ENCODE assay signal across 30 mouse cellular contexts in the genomic region with DNA sequence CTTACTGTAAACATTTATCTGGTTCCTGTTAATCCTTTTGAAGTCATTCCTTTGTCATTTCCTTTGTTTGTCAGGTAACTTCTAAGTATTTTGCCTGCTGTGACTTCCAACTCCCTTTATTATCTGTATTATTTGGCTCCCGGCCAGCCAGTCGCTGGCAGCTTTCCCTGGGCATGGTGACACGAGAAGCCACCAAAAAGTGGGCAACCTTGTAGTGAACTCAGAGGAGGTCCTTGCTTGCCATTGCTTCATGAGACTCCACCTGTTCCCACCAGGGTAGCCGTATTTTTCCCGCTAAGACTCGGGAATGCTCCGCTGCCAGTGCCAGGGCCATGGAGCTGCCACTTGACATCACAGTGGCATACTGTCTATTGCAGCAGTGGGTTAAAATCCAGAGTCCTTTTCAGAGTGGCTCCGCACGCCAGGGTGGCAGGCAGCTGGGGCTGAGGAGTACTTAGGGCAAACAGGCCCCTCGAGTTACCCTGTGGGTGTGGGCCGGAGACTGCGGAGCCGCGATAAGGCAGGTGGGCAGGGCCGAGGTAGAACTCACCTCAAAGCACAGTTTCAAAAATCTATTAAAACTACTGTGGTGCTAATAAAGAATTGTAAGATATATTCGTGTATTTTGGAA. TPM values are rescaled to one million over a fixed set of nuclear protein-coding genes. Genes with fewer than 3 reads are reported as not detected.
A peak's percentile ranks its signal among the peaks of the same experiment; 100 is the strongest.
DNase-seq lines count a peak whose midpoint lies in the region; ATAC-seq and TF ChIP-seq lines count a peak whose summit lies in the region.
"Had no signal": no experiment of that assay in that cellular context is flagged by ENCODE, and none has a peak within 500 bp of the region (broad histone marks: within the 10 kb centered on the region; RNA-seq: fewer than 3 reads in every experiment).

No protein-coding gene starts in this region.

- no peaks in the 10 kb centered on the region for H3K36me3 ChIP-seq in forebrain, embryonic 11.5 days (ENCODE audit: control insufficient read depth, insufficient read depth, low read length)
- H3K36me3 ChIP-seq in forebrain, embryonic 15.5 days, result no peaks in the 10 kb centered on the region
- H3K36me3 ChIP-seq in lung, embryonic 16.5 days (ENCODE audit: control insufficient read depth, insufficient read depth, low read length), result no peaks in the 10 kb centered on the region
- H3K36me3 ChIP-seq: embryonic facial prominence, embryonic 13.5 days; forebrain, embryonic 12.5 days; kidney, embryonic 15.5 days; limb, embryonic 13.5 days had no signal

- 80% methylated on average over 16 of the region's 16 CpGs for WGBS in forebrain, embryonic 11.5 days
- 76% methylated on average over 16 of the region's 16 CpGs for WGBS in forebrain, embryonic 15.5 days
- 63% methylated on average over 16 of the region's 16 CpGs for WGBS in lung, embryonic 16.5 days

- no peak for TF ChIP-seq CTCF in brain, embryonic 14.5 days (IDR thresholded peaks at IDR 0.05; ENCODE audit: borderline replicate concordance, extremely low read depth, insufficient read depth, insufficient read length)

- H3K27ac ChIP-seq in forebrain, embryonic 11.5 days (ENCODE audit: low read depth, low read length), result no peak overlapping the region
- H3K27ac ChIP-seq in forebrain, embryonic 15.5 days (replicated peaks), result no peak overlapping the region
- no peak overlapping the region; the same call in 1 of the 2 replicates for H3K27ac ChIP-seq in lung, embryonic 16.5 days (ENCODE audit: low read length)
- H3K27ac ChIP-seq: embryonic facial prominence, embryonic 13.5 days; forebrain, embryonic 12.5 days; kidney, embryonic 15.5 days; limb, embryonic 13.5 days had no signal

- no peak overlapping the region for H3K9ac ChIP-seq in forebrain, embryonic 11.5 days (ENCODE audit: low read length)
- no peak overlapping the region for H3K9ac ChIP-seq in forebrain, embryonic 15.5 days (replicated peaks)
- no peak overlapping the region for H3K9ac ChIP-seq in lung, embryonic 16.5 days (ENCODE audit: low read length)
- H3K9ac ChIP-seq: embryonic facial prominence, embryonic 13.5 days; forebrain, embryonic 12.5 days; kidney, embryonic 15.5 days; limb, embryonic 13.5 days had no signal

- H3K4me2 ChIP-seq in forebrain, embryonic 11.5 days (ENCODE audit: low read depth, low read length, severe bottlenecking), result no peak overlapping the region
- H3K4me2 ChIP-seq in forebrain, embryonic 15.5 days (replicated peaks), result no peak overlapping the region
- H3K4me2 ChIP-seq in lung, embryonic 16.5 days (ENCODE audit: low read depth, low read length), result no peak overlapping the region
- H3K4me2 ChIP-seq: embryonic facial prominence, embryonic 13.5 days; forebrain, embryonic 12.5 days; kidney, embryonic 15.5 days; limb, embryonic 13.5 days; liver, embryonic 11.5 days had no signal

- DNase-seq in forebrain, embryonic 11.5 days (ENCODE audit: low spot score), result peak; percentile 50
- no peak for DNase-seq in lung, postnatal 10 days
- DNase-seq in brain, embryonic 14.5 days (ENCODE audit: low read depth), result peak; percentile 3
- no peak for DNase-seq in retina, embryonic 14.5 days (ENCODE audit: low spot score)
- DNase-seq: adrenal gland, postnatal 10 days; B cell, adult 2 months; cerebellum, adult 11 months; embryo, embryonic 11 days; gastrocnemius, postnatal 10 days; kidney, adult 18-20 months; kidney, postnatal 25 days; thymus, postnatal 4 days had no signal

- H3K4me1 ChIP-seq in forebrain, embryonic 11.5 days (replicated peaks; ENCODE audit: control insufficient read depth, insufficient read depth, low read length), result no peaks in the 10 kb centered on the region
- no peaks in the 10 kb centered on the region for H3K4me1 ChIP-seq in forebrain, embryonic 15.5 days
- no peaks in the 10 kb centered on the region for H3K4me1 ChIP-seq in lung, embryonic 16.5 days (replicated peaks; ENCODE audit: control insufficient read depth, insufficient read depth, low read length)
- H3K4me1 ChIP-seq: embryonic facial prominence, embryonic 13.5 days; forebrain, embryonic 12.5 days; kidney, embryonic 15.5 days; limb, embryonic 13.5 days had no signal

- no peaks in the 10 kb centered on the region for H3K9me3 ChIP-seq in forebrain, embryonic 11.5 days (ENCODE audit: control insufficient read depth, low read length)
- no peaks in the 10 kb centered on the region for H3K9me3 ChIP-seq in forebrain, embryonic 15.5 days
- H3K9me3 ChIP-seq in lung, embryonic 16.5 days (ENCODE audit: control insufficient read depth, low read length), result no peaks in the 10 kb centered on the region
- H3K9me3 ChIP-seq: embryonic facial prominence, embryonic 13.5 days; forebrain, embryonic 12.5 days had no signal

- no peak for ATAC-seq in forebrain, embryonic 11.5 days (replicated peaks; ENCODE audit: low FRiP score)
- ATAC-seq in forebrain, embryonic 15.5 days (replicated peaks), result no peak
- peak; percentile 72 for ATAC-seq in lung, embryonic 16.5 days (ENCODE audit: low read depth)
- ATAC-seq: hindbrain, embryonic 16.5 days; midbrain, embryonic 16.5 days had no signal

- TF ChIP-seq POLR2A in brain, embryonic 14.5 days (IDR thresholded peaks at IDR 0.05; ENCODE audit: borderline replicate concordance, extremely low read depth, insufficient read depth, insufficient read length, poor library complexity, severe bottlenecking), result no peak

- H3K4me3 ChIP-seq in forebrain, embryonic 11.5 days (ENCODE audit: low read depth, low read length), result no peak overlapping the region
- no peak overlapping the region for H3K4me3 ChIP-seq in forebrain, embryonic 15.5 days
- H3K4me3 ChIP-seq in lung, embryonic 16.5 days (ENCODE audit: low read length), result no peak overlapping the region
- H3K4me3 ChIP-seq: embryonic facial prominence, embryonic 13.5 days; erythroblast, embryonic 14.5 days; forebrain, embryonic 12.5 days; kidney, embryonic 15.5 days; limb, embryonic 13.5 days had no signal

- no peaks in the 10 kb centered on the region for H3K27me3 ChIP-seq in forebrain, embryonic 11.5 days (ENCODE audit: control insufficient read depth, insufficient read depth, low read length)
- H3K27me3 ChIP-seq in forebrain, embryonic 15.5 days, result no peaks in the 10 kb centered on the region
- no peaks in the 10 kb centered on the region for H3K27me3 ChIP-seq in lung, embryonic 16.5 days (ENCODE audit: control insufficient read depth, insufficient read depth, low read depth, low read length)
- H3K27me3 ChIP-seq: embryonic facial prominence, embryonic 13.5 days; forebrain, embryonic 12.5 days; kidney, embryonic 15.5 days; limb, embryonic 13.5 days had no signal

RNA-seq across cellular contexts. Expression of a gene that starts 28.9 kb away (rescaled TPM):
- polyA plus RNA-seq in forebrain, embryonic 11.5 days (2014; fragmentation: Nextera tagmentation; extraction: Ambion mirVana), result not detected in 2 replicates
- not detected in 2 replicates for polyA plus RNA-seq in forebrain, embryonic 15.5 days (2015; fragmentation: Nextera tagmentation; extraction: Ambion mirVana)
- polyA plus RNA-seq in lung, embryonic 16.5 days (2015; fragmentation: Nextera tagmentation; extraction: Ambion mirVana), result not detected in 2 replicates
- not detected in 2 replicates for polyA plus RNA-seq in brain, embryonic 14.5 days (2012; rRNA removed)
- polyA plus RNA-seq: embryonic facial prominence, embryonic 13.5 days; forebrain, embryonic 12.5 days; gonadal fat pad, adult 2 months; heart, embryonic 14.5 days; hindbrain, embryonic 11.5 days; hindbrain, embryonic 16.5 days; intestine, embryonic 14.5 days; kidney, embryonic 15.5 days; limb, embryonic 13.5 days; liver, embryonic 11.5 days; liver, embryonic 16.5 days; neural tube, embryonic 11.5 days; testis, adult 2 months; thymus, postnatal 0 days had no signal

Comparison
In these comparisons a context has a peak if more than half of its experiments do, and no peak if none do; other contexts are left out.
1. DNase-seq: peak in forebrain, embryonic 11.5 days (single experiment) and brain, embryonic 14.5 days (single experiment); none in lung, postnatal 10 days (single experiment) and retina, embryonic 14.5 days (single experiment).